Mouse (Mus musculus) limb, embryonic 10.5 days (tissue): ENCODE measurements around the gene Sf3b4. TPM values are rescaled to one million over a fixed set of nuclear protein-coding genes. Genes with fewer than 3 reads are reported as not detected.

ENCODE experiments used
- microRNA-seq: library from miRNA; unstranded; fragments of <30 nt; microRNA quantifications from one replicate; pipeline ENCODE4, GENCODE M21; 2017
- polyA plus RNA-seq: library from polyadenylated mRNA; unstranded; fragments of >200 nt; fragmentation: Nextera tagmentation; extraction: Ambion mirVana; gene quantifications from 2 replicates; pipeline ENCODE4 v1.2.1, GENCODE M21; 2016

Sf3b4 gene
- polyA plus RNA-seq, 1 experiment from 2014 or later = 290 TPM

Small RNAs within 50 kb of the gene (microRNA-seq; reads per million reads assigned to microRNA genes)
- gene Gm44492 = not detected

Other genes starting within 250 kb of the Sf3b4 start
- gene Anp32e, start 243.1 kb upstream of the Sf3b4 start, polyA plus RNA-seq = 344 and 367 TPM in 2 replicates
- 77.7 and 81.9 TPM in 2 replicates for gene Plekho1, start 176.3 kb upstream of the Sf3b4 start, polyA plus RNA-seq
- 22.4 and 23.6 TPM in 2 replicates for gene Vps45, start 113.9 kb upstream of the Sf3b4 start, polyA plus RNA-seq
- gene Otud7b, start 67.8 kb upstream of the Sf3b4 start, polyA plus RNA-seq = 18.6 and 19.2 TPM in 2 replicates
- gene Mtmr11, start 10.3 kb upstream of the Sf3b4 start, polyA plus RNA-seq = 10.8 and 18.2 TPM in 2 replicates
- gene Sv2a, start 8.8 kb downstream of the Sf3b4 start, polyA plus RNA-seq = 3.6 and 3.9 TPM in 2 replicates
- 74.2 and 76.5 TPM in 2 replicates for gene Bola1, start 47.4 kb downstream of the Sf3b4 start, polyA plus RNA-seq
- 0.63 and 1.2 TPM in 2 replicates for gene Hist2h2ab, start 47.5 kb downstream of the Sf3b4 start, polyA plus RNA-seq
- gene Hist2h2ac, start 48.5 kb downstream of the Sf3b4 start, polyA plus RNA-seq = 11.7 and 16.3 TPM in 2 replicates
- gene Hist2h2be, start 48.8 kb downstream of the Sf3b4 start, polyA plus RNA-seq = 3.4 and 5.8 TPM in 2 replicates
- gene Hist2h3c2, start 66.8 kb downstream of the Sf3b4 start, polyA plus RNA-seq = 6.5 and 7.3 TPM in 2 replicates
- 18.9 and 27.3 TPM in 2 replicates for gene Hist2h2aa2, start 67.9 kb downstream of the Sf3b4 start, polyA plus RNA-seq
- gene Hist2h2aa1, start 73.2 kb downstream of the Sf3b4 start, polyA plus RNA-seq = 12.7 and 15.9 TPM in 2 replicates
- 0.41 TPM in 1 of 2 replicates, not detected in the other for gene Hist2h3c1, start 74.4 kb downstream of the Sf3b4 start, polyA plus RNA-seq
- gene Hist2h4, start 91.0 kb downstream of the Sf3b4 start, polyA plus RNA-seq = 7.7 and 9.4 TPM in 2 replicates
- gene Hist2h3b, start 96.3 kb downstream of the Sf3b4 start, polyA plus RNA-seq = 48.3 and 54.0 TPM in 2 replicates
- 8.2 and 10.7 TPM in 2 replicates for gene Hist2h2bb, start 97.4 kb downstream of the Sf3b4 start, polyA plus RNA-seq
- gene Fcgr1, start 121.6 kb downstream of the Sf3b4 start, polyA plus RNA-seq = 0.60 and 0.85 TPM in 2 replicates